Mouse (Mus musculus) hindlimb bud, embryonic 11.5 days (tissue): Measurements from ENCODE around the gene Ccdc54.

Experiments used
- DNase-seq: peaks from one replicate; pipeline ENCODE4 v3.0.0-alpha.2; 2012; ENCODE audit warnings: low read depth, low spot score; ENCODE audit errors: extremely low spot score

The Ccdc54 gene

GRCm38 (mm10) chr16:50542554-50543333, 48.2 kb downstream of the Ccdc54 start:
- no peak for DNase-seq
